ENCODE assay signal across 6 mouse cellular contexts in genomic region chr11:86314992-86315391, GRCm38 (mm10). TPM values are rescaled to one million over a fixed set of nuclear protein-coding genes. Genes with fewer than 3 reads are reported as not detected.
A peak's percentile ranks its signal among the peaks of the same experiment; 100 is the strongest.
DNase-seq lines count a peak whose midpoint lies in the region; ATAC-seq and TF ChIP-seq lines count a peak whose summit lies in the region.
"Not testable (repeated sequence)": the region's sequence is repeated elsewhere in the genome, so short reads cannot be mapped to it uniquely, and the experiment has no call there.

No protein-coding gene starts in this region.

- DNase-seq in CH12.LX (ENCODE audit: extremely low read depth); gastrocnemius, adult 2 months; left cerebral cortex, adult 2 months (ENCODE audit: extremely low spot score in 1 of 2, low spot score in 2 of 2); lung, embryonic 14.5 days: not testable (repeated sequence)
- DNase-seq in splenic B cell, adult 2 months (ENCODE audit: low read depth, low spot score), result peak; percentile 27

- H3K4me3 ChIP-seq in CH12.LX (replicated peaks in 1 of 3; ENCODE audit: low read depth in 2 of 3, low read length in 2 of 3, poor library complexity in 1 of 3); gastrocnemius, adult 2 months; intestine, postnatal 0 days (ENCODE audit: low read depth, low read length); left cerebral cortex, adult 2 months; lung, embryonic 14.5 days (ENCODE audit: low read depth, low read length): not testable (repeated sequence)

- H3K4me2 ChIP-seq in CH12.LX (ENCODE audit: insufficient read depth, low read depth, poor library complexity, severe bottlenecking); intestine, postnatal 0 days (replicated peaks; ENCODE audit: low read depth); lung, embryonic 14.5 days: not testable (repeated sequence)

- dilution Hi-C loops in CH12.LX (cut with MboI; ENCODE audit: extremely low pct_ligation_motif_present, extremely low pct_unique_long_range_greater_than_20kb, low sequenced_read_pairs), result not testable (repeated sequence)

- TF ChIP-seq RAD21 in CH12.LX (IDR thresholded peaks at IDR 0.05; ENCODE audit: low read depth, low read length), result peak; percentile 12

- not testable (repeated sequence) for H3K9ac ChIP-seq in CH12.LX (ENCODE audit: insufficient read depth, low read depth); intestine, postnatal 0 days (ENCODE audit: low read depth, low read length); lung, embryonic 14.5 days

- not testable (repeated sequence) for H3K9me3 ChIP-seq in CH12.LX (replicated peaks; ENCODE audit: low read length); intestine, postnatal 0 days (ENCODE audit: control insufficient read depth); lung, embryonic 14.5 days (ENCODE audit: low read depth, low read length)

- in situ Hi-C loops in CH12.LX (cut with MboI; ENCODE audit: low pct_ligation_motif_present, low pct_unique_long_range_greater_than_20kb, low sequenced_read_pairs), result not testable (repeated sequence)

- TF ChIP-seq EP300 in CH12.LX (IDR thresholded peaks at IDR 0.05; ENCODE audit: low read length), result not testable (repeated sequence)

- not testable (repeated sequence) for TF ChIP-seq POLR2A in CH12.LX (IDR thresholded peaks at IDR 0.05; ENCODE audit: low read depth, low read length)

- intact Hi-C loops in gastrocnemius, adult 2 months (cut with DNase I), result loop anchor here (5.0 kb wide), 1 partner anchor 42 kb away; the partner anchor contains the start of gene Med13
- intact Hi-C loops in left cerebral cortex, adult 2 months (cut with DNase I), result not testable (repeated sequence)

- 86% methylated on average over 3 of the region's 3 CpGs for WGBS in intestine, postnatal 0 days
- WGBS in lung, embryonic 14.5 days, result 82% methylated on average over 3 of the region's 3 CpGs

- not testable (repeated sequence) for ATAC-seq in intestine, postnatal 0 days; lung, embryonic 14.5 days (ENCODE audit: insufficient read depth)

- peak in 1 of 2 experiments; percentile 69; a peak in 2 of 4 replicates for TF ChIP-seq CTCF in CH12.LX (conservative IDR thresholded peaks at IDR 0.05 in 1 of 2, IDR thresholded peaks at IDR 0.05 in 1 of 2; ENCODE audit: low read depth in 2 of 2, low read length in 2 of 2)
- TF ChIP-seq CTCF in gastrocnemius, adult 2 months (IDR thresholded peaks at IDR 0.05), result peak; percentile 34; the same call in 1 of the 2 replicates
- peak; percentile 45 for TF ChIP-seq CTCF in intestine, postnatal 0 days (IDR thresholded peaks at IDR 0.05; ENCODE audit: low read depth)
- TF ChIP-seq CTCF in left cerebral cortex, adult 2 months (IDR thresholded peaks at IDR 0.05), result peak; percentile 26
- peak; percentile 16 for TF ChIP-seq CTCF in lung, embryonic 14.5 days (IDR thresholded peaks at IDR 0.05; ENCODE audit: low read depth)

- H3K36me3 ChIP-seq in CH12.LX (replicated peaks in 1 of 2; ENCODE audit: control insufficient read depth in 1 of 2, insufficient read depth in 1 of 2, low read length in 1 of 2), result peaks cover 23 to 76% of the 10 kb centered on the region in 2 experiments
- H3K36me3 ChIP-seq in intestine, postnatal 0 days (ENCODE audit: control insufficient read depth, insufficient read depth), result peaks cover 17% of the 10 kb centered on the region
- peaks cover 38% of the 10 kb centered on the region for H3K36me3 ChIP-seq in lung, embryonic 14.5 days (ENCODE audit: insufficient read depth)
- not testable (repeated sequence) for H3K36me3 ChIP-seq in splenic B cell, adult 2 months (ENCODE audit: control insufficient read depth, insufficient read depth, low read length, poor library complexity, severe bottlenecking)

- peaks cover 6 to 15% of the 10 kb centered on the region in 2 experiments for H3K4me1 ChIP-seq in CH12.LX (ENCODE audit: control insufficient read depth in 1 of 2, insufficient read depth in 2 of 2)
- not testable (repeated sequence) for H3K4me1 ChIP-seq in intestine, postnatal 0 days (replicated peaks; ENCODE audit: control insufficient read depth, insufficient read depth, low read length); lung, embryonic 14.5 days (ENCODE audit: insufficient read depth)

- H3K27me3 ChIP-seq in CH12.LX (replicated peaks); intestine, postnatal 0 days (replicated peaks; ENCODE audit: control insufficient read depth, insufficient read depth, low read length); lung, embryonic 14.5 days (ENCODE audit: insufficient read depth, low read length); splenic B cell, adult 2 months (ENCODE audit: control insufficient read depth, insufficient read depth, low read length, poor library complexity, severe bottlenecking): not testable (repeated sequence)

- peaks cover 27% of the 10 kb centered on the region for H3K79me2 ChIP-seq in CH12.LX (replicated peaks; ENCODE audit: control insufficient read depth, extremely low read depth, insufficient read depth, poor library complexity, severe bottlenecking)

- H3K27ac ChIP-seq in CH12.LX (ENCODE audit: insufficient read depth, low read depth); gastrocnemius, adult 2 months; intestine, postnatal 0 days (ENCODE audit: low read depth, low read length); left cerebral cortex, adult 2 months; lung, embryonic 14.5 days (ENCODE audit: low read depth): not testable (repeated sequence)

TF ChIP-seq in CH12.LX, 34 proteins besides CTCF, POLR2A, EP300 and RAD21:
- TF ChIP-seq ZNF384 (IDR thresholded peaks at IDR 0.05; ENCODE audit: low read depth, low read length), result 0 out of 2 replicates have a peak, but pooled peaks have one; percentile 16
- TF ChIP-seq NELFE (IDR thresholded peaks at IDR 0.05; ENCODE audit: low read depth, low read length), result peak; percentile 25; the same call in 1 of the 2 replicates
- peak; percentile 52 for TF ChIP-seq SMC3 (IDR thresholded peaks at IDR 0.05; ENCODE audit: low read depth, low read length)
TF ChIP-seq in CH12.LX: peak in this region for 3; not testable (repeated sequence) for 31.

RNA-seq across cellular contexts. Expression of gene Med13, which starts 42.4 kb away (rescaled TPM):
- total RNA-seq in CH12.LX (2012; rRNA removed), result 33.2 and 37.9 TPM in 2 replicates
- total RNA-seq in CH12.LX (2014; rRNA removed), result 40.9 and 47.6 TPM in 2 replicates
- polyA plus RNA-seq in CH12.LX (2012; ENCODE audit: insufficient read length, low read depth), result 31.6 and 41.5 TPM in 2 replicates
- total RNA-seq in gastrocnemius, adult 2 months (2021), result 10 to 100 TPM; 42.3 to 43.0 TPM
- 6.1 and 6.4 TPM in 2 replicates for polyA plus RNA-seq in intestine, postnatal 0 days (2015; fragmentation: Nextera tagmentation; extraction: Ambion mirVana)
- total RNA-seq in left cerebral cortex, adult 2 months (2021), result 10 to 100 TPM; 60.5 to 61.2 TPM
- polyA plus RNA-seq in lung, embryonic 14.5 days (2014; fragmentation: Nextera tagmentation; extraction: Ambion mirVana), result 12.8 and 13.4 TPM in 2 replicates

RNA-seq across cellular contexts. Expression of gene Ints2, which starts 57.6 kb away (rescaled TPM):
- total RNA-seq in CH12.LX (2012; rRNA removed), result 54.8 and 68.8 TPM in 2 replicates
- total RNA-seq in CH12.LX (2014; rRNA removed), result 86.3 and 96.7 TPM in 2 replicates
- 44.4 and 58.8 TPM in 2 replicates for polyA plus RNA-seq in CH12.LX (2012; ENCODE audit: insufficient read length, low read depth)
- total RNA-seq in gastrocnemius, adult 2 months (2021), result 1 to 10 TPM; 2.3 to 5.5 TPM
- polyA plus RNA-seq in intestine, postnatal 0 days (2015; fragmentation: Nextera tagmentation; extraction: Ambion mirVana), result 4.1 and 5.2 TPM in 2 replicates
- total RNA-seq in left cerebral cortex, adult 2 months (2021), result 10 to 100 TPM; 25.3 to 27.6 TPM
- 34.8 and 35.8 TPM in 2 replicates for polyA plus RNA-seq in lung, embryonic 14.5 days (2014; fragmentation: Nextera tagmentation; extraction: Ambion mirVana)

Comparison
In these comparisons a context has a peak if more than half of its experiments do, and no peak if none do; other contexts are left out.
1. RNA of gene Ints2, which starts 57.6 kb away (total RNA-seq): 54.8 to 96.7 TPM in CH12.LX and 25.3 to 27.6 TPM in left cerebral cortex, adult 2 months; 2.3 to 5.5 TPM in gastrocnemius, adult 2 months; every median in the first group is over 4 times any median in the second.